Mouse (Mus musculus) kidney, adult 2 months (tissue): ENCODE measurements around the gene Sec16a.

Source experiments
- CTCF ChIP-seq: fragments of 200-500 bp; conservative IDR thresholded peaks from 2 replicates; pipeline ENCODE4 v1.5.1; 2011; ENCODE audit warnings: low read depth, mild to moderate bottlenecking, control low read depth, low read length, moderate library complexity, mixed read lengths; ENCODE audit not compliant: insufficient read depth, insufficient read length
- POLR2A ChIP-seq: fragments of 200-500 bp; IDR thresholded peaks from one replicate; pipeline ENCODE4 v1.6.1; 2011; ENCODE audit warnings: low read depth, low read length, control low read depth

DNA sequence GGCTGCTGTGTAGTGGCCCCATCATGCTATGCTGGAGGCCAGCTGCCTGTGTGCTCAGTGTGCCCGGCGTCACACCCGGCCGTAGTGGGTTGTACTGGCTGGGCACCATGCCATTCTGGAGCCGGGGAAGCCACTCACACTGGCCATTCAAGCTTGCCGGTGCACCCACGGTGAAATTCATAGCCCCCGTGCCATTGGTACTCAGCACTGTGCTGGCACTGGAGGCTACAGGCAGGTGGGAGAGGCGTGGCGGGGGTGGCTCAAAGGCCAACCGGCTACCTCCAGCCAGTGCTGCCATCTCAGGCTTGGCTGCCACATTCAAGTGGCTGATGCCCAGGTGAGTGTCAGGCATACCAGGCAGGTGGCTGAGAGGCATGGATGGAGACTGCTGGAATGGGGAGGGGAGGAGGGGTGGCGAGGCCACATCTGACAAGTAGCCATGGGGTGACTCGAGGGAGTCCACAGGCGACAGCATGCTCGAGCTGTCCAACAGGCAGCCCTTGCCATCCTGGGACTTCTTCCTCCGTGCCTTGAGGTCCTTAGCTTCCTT lies 15.2 kb upstream of the Sec16a start:
- TF ChIP-seq POLR2A (no peak), CTCF (no peak)
